Mouse (Mus musculus) CH12.LX (cell line): ENCODE measurements around the gene Cib4. TPM values are rescaled to one million over a fixed set of nuclear protein-coding genes. Genes with fewer than 3 reads are reported as not detected.

Experiments
- DNase-seq: peaks from one replicate; pipeline ENCODE4 v3.0.0-alpha.2; 2013; ENCODE audit errors: extremely low read depth
- H3K27ac ChIP-seq: 2 replicates; pipeline ENCODE4 v1.5.1; 2012; ENCODE audit warnings: low read depth, mild to moderate bottlenecking, control low read depth, moderate library complexity; ENCODE audit not compliant: insufficient read depth
- H3K27me3 ChIP-seq: replicated peaks from 2 replicates; pipeline ENCODE3; 2012; ENCODE audit warnings: inconsistent platforms
- H3K36me3 ChIP-seq, 2 experiments: replicated peaks in 1 of 2; 2 replicates each; pipeline versions ENCODE3 to v1.6.1; 2012; ENCODE audit warnings: inconsistent platforms in 1 of 2, low read length in 1 of 2, mild to moderate bottlenecking in 1 of 2, mixed read lengths in 1 of 2, moderate library complexity in 1 of 2; ENCODE audit not compliant: control insufficient read depth in 1 of 2, insufficient read depth in 1 of 2
- H3K4me1 ChIP-seq, 2 experiments: 2 replicates each; pipeline ENCODE4 v1.6.1; 2012; ENCODE audit warnings: inconsistent platforms in 1 of 2, moderate library complexity in 1 of 2; ENCODE audit not compliant: insufficient read depth in 2 of 2, control insufficient read depth in 1 of 2
- H3K4me2 ChIP-seq: 2 replicates; pipeline ENCODE4 v1.6.1; 2012; ENCODE audit warnings: low read depth, mild to moderate bottlenecking, control low read depth; ENCODE audit not compliant: poor library complexity, insufficient read depth, severe bottlenecking
- H3K4me3 ChIP-seq, 3 experiments: fragments of 150-350 bp in 1 of 3; sonication (generic) in 1 of 3; replicated peaks in 1 of 3; 2 replicates each; pipeline versions ENCODE3 to v1.5.1; 2011 to 2012; ENCODE audit warnings: low read depth in 2 of 3, low read length in 2 of 3, mild to moderate bottlenecking in 2 of 3, moderate library complexity in 2 of 3, control low read depth in 1 of 3, improper control_type of control experiment in 1 of 3, inconsistent platforms in 1 of 3, mixed read lengths in 1 of 3; ENCODE audit not compliant: poor library complexity in 1 of 3
- H3K79me2 ChIP-seq: replicated peaks from 2 replicates; pipeline ENCODE4 v1.6.1; 2012; ENCODE audit warnings: mild to moderate bottlenecking, moderate library complexity; ENCODE audit not compliant: control insufficient read depth, poor library complexity, insufficient read depth, severe bottlenecking; ENCODE audit errors: extremely low read depth
- H3K9ac ChIP-seq: 2 replicates; pipeline ENCODE4 v1.6.1; 2012; ENCODE audit warnings: low read depth, mild to moderate bottlenecking, control low read depth, moderate library complexity; ENCODE audit not compliant: insufficient read depth
- H3K9me3 ChIP-seq: replicated peaks from 2 replicates; pipeline ENCODE3; 2012; ENCODE audit warnings: low read length, inconsistent platforms, mixed read lengths
- ELF1 ChIP-seq: IDR thresholded peaks from 2 replicates; pipeline ENCODE4 v1.6.1; 2014; ENCODE audit warnings: low read depth, mild to moderate bottlenecking, inconsistent platforms, low read length, improper control_type of control experiment
- EP300 ChIP-seq: IDR thresholded peaks from 2 replicates; pipeline ENCODE4 v1.6.1; 2011; ENCODE audit warnings: low read length, improper control_type of control experiment
- ETS1 ChIP-seq: conservative IDR thresholded peaks from 2 replicates; pipeline ENCODE4 v1.6.1; 2012; ENCODE audit warnings: low read depth, mild to moderate bottlenecking, inconsistent platforms, low read length, improper control_type of control experiment, moderate library complexity
- JUND ChIP-seq: conservative IDR thresholded peaks from 2 replicates; pipeline ENCODE4 v1.6.1; 2011; ENCODE audit warnings: low read depth, low read length, improper control_type of control experiment
- MAX ChIP-seq: IDR thresholded peaks from 2 replicates; pipeline ENCODE4 v1.6.1; 2011; ENCODE audit warnings: low read length, improper control_type of control experiment
- MXI1 ChIP-seq: IDR thresholded peaks from 2 replicates; pipeline ENCODE4 v1.6.1; 2011; ENCODE audit warnings: mild to moderate bottlenecking, low read depth, low read length, improper control_type of control experiment
- MYC ChIP-seq: IDR thresholded peaks from 2 replicates; pipeline ENCODE4 v1.6.1; 2011; ENCODE audit warnings: low read depth, mild to moderate bottlenecking, improper control_type of control experiment, low read length
- NRF1 ChIP-seq: IDR thresholded peaks from 2 replicates; pipeline ENCODE4 v1.6.1; 2014; ENCODE audit warnings: low read depth, mild to moderate bottlenecking, inconsistent platforms, low read length, improper control_type of control experiment, moderate library complexity
- PAX5 ChIP-seq: IDR thresholded peaks from 2 replicates; pipeline ENCODE4 v1.6.1; 2012; ENCODE audit warnings: low read length, inconsistent platforms, mixed read lengths
- POLR2AphosphoS2 ChIP-seq: IDR thresholded peaks from 2 replicates; pipeline ENCODE4 v1.6.1; 2011; ENCODE audit warnings: low read depth, low read length, improper control_type of control experiment
- RAD21 ChIP-seq: IDR thresholded peaks from 2 replicates; pipeline ENCODE4 v1.6.1; 2011; ENCODE audit warnings: low read depth, mild to moderate bottlenecking, low read length, improper control_type of control experiment, moderate library complexity
- USF1 ChIP-seq: IDR thresholded peaks from 2 replicates; pipeline ENCODE4 v1.6.1; 2014; ENCODE audit warnings: low read depth, mild to moderate bottlenecking, inconsistent platforms, low read length, improper control_type of control experiment
- ZKSCAN1 ChIP-seq: IDR thresholded peaks from 2 replicates; pipeline ENCODE4 v1.6.1; 2012; ENCODE audit warnings: low read depth, inconsistent platforms, low read length, improper control_type of control experiment, borderline replicate concordance
- dilution Hi-C: fragments of 300-500 bp; cut with MboI; formaldehyde crosslinking; loops from 2 replicates; pipeline ENCODE4 v1.14.3; 2020; ENCODE audit warnings: low sequenced_read_pairs; ENCODE audit not compliant: extremely low pct_unique_long_range_greater_than_20kb, extremely low pct_ligation_motif_present
- in situ Hi-C: fragments of 300-500 bp; cut with MboI; formaldehyde crosslinking; loops from 3 replicates; pipeline ENCODE4 v1.14.3; 2019; ENCODE audit warnings: low sequenced_read_pairs, low pct_ligation_motif_present, low pct_unique_long_range_greater_than_20kb, mixed read lengths
- polyA plus RNA-seq: library from polyadenylated mRNA; unstranded; fragments of >175 nt; gene quantifications from 2 replicates; pipeline ENCODE4 v1.2.1, GENCODE M21; 2012; ENCODE audit warnings: low read depth; ENCODE audit not compliant: insufficient read length
- total RNA-seq, 2 experiments: library from RNA; depleted of rRNA; stranded (reverse); fragments of 300-350 nt in 1 of 2; fragments of >200 nt in 1 of 2; gene quantifications; 2 replicates each; pipeline ENCODE4 v1.2.3; 2012 to 2014

Gene Cib4
- total and polyA plus RNA-seq, 3 experiments, result not detected

GRCm38 (mm10) chr5:30524213-30524612 lies 21.4 kb downstream of the Cib4 start:
- DNase-seq, result no peak
- Histone ChIP-seq H3K36me3 (no peaks in the 10 kb centered on the region), H3K9me3 (no peaks in the 10 kb centered on the region), H3K9ac (no peak overlapping the region), H3K4me1 (peaks cover 0 to 17% of the 10 kb centered on the region in 2 experiments; a peak in 2 of 4 replicates), H3K4me2 (no peak overlapping the region), H3K27me3 (peaks cover 17% of the 10 kb centered on the region), H3K4me3 (no peak overlapping the region), H3K27ac (no peak overlapping the region), H3K79me2 (no peaks in the 10 kb centered on the region)
- dilution Hi-C loops, result no loop called here
- in situ Hi-C loops, result no loop called here
- TF ChIP-seq NRF1, result no peak
- TF ChIP-seq MAX, result no peak
- no peak for TF ChIP-seq ETS1
- TF ChIP-seq POLR2AphosphoS2, result no peak
- TF ChIP-seq PAX5, result no peak
- no peak for TF ChIP-seq USF1

- Histone ChIP-seq H3K9me3 (no peaks in the 10 kb centered on the region), H3K4me2 (no peak overlapping the region), H3K36me3 (no peaks in the 10 kb centered on the region), H3K27ac (no peak overlapping the region), H3K4me1 (peaks cover 0 to 17% of the 10 kb centered on the region in 2 experiments; a peak in 2 of 4 replicates), H3K9ac (no peak overlapping the region), H3K27me3 (peaks cover 7% of the 10 kb centered on the region), H3K79me2 (no peaks in the 10 kb centered on the region), H3K4me3 (no peak overlapping the region)
- in situ Hi-C loops, result no loop called here
- no peak for TF ChIP-seq ETS1
- no peak for TF ChIP-seq ZKSCAN1
- dilution Hi-C loops, result no loop called here
- DNase-seq, result no peak
These were observed 22.5 kb downstream of the Cib4 start for GRCm38 (mm10) chr5:30523131-30523530.

- H3K27me3 ChIP-seq, result peaks cover 7% of the 10 kb centered on the region
- H3K9ac ChIP-seq, result no peak overlapping the region
- no peak overlapping the region for H3K4me3 ChIP-seq
- TF ChIP-seq MXI1 (no peak), RAD21 (no peak), USF1 (no peak), EP300 (no peak), NRF1 (no peak), ELF1 (no peak), MYC (no peak), JUND (no peak)
- no peaks in the 10 kb centered on the region for H3K79me2 ChIP-seq
- H3K4me1 ChIP-seq, result peaks cover 0 to 17% of the 10 kb centered on the region in 2 experiments; a peak in 2 of 4 replicates
- H3K36me3 ChIP-seq, result no peaks in the 10 kb centered on the region
- H3K27ac ChIP-seq, result no peak overlapping the region
- no peak for DNase-seq
- H3K4me2 ChIP-seq, result no peak overlapping the region; the same call in 1 of the 2 replicates
- in situ Hi-C loops (no loop called here), dilution Hi-C loops (no loop called here)
- no peaks in the 10 kb centered on the region for H3K9me3 ChIP-seq
These were observed 23.2 kb downstream of the Cib4 start for GRCm38 (mm10) chr5:30522406-30522805.
